Mouse (Mus musculus) adrenal gland, adult 8-10 months (tissue): ENCODE data around the gene Gp1bb. TPM values are rescaled to one million over a fixed set of nuclear protein-coding genes. Genes with fewer than 3 reads are reported as not detected.

Source experiments
- DNase-seq: peaks from one replicate; pipeline ENCODE4 v3.0.0; 2022
- total RNA-seq, 4 experiments: library from RNA; stranded (reverse); gene quantifications; 2 replicates each; pipeline ENCODE4 v1.2.4; 2022

Gp1bb gene
- total RNA-seq, 4 experiments from 2014 or later = not detected

DNA sequence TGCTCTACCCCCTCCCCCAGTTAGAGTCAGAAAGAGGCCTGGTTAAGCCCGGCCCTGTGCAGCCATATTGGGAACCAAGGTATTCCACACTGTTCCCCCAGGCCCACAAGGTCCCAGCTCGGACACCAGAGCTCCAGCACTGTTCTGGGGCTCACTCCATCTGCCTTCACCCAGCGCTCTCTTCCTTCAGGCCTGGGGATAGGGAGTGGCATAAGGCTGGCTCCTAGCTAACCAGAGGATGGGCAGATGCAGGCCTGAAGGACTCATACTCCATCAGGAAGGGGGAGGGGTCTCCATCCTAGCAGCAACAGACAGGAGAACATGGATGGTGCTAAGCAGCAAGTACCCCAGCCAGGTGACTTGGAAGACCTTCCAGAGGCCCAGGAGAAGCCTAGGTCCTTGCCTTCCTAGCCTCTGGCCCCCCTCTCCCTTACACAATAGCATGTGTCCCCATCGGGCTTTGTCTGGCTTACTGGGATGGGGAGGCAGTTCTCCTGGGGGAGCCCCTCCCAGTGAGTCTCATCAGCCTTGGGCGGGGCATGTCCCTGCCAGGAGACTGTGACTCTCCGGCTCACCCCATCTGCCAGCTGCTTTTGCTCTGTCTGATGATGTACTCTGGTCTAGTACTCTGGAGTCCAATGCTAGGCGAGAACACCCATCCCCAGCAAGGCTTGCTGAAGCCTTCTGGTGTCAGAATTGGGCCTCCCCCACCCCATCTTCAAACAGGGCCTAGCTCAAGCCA lies 6.2 kb upstream of the Gp1bb start:
- DNase-seq = no peak

DNA sequence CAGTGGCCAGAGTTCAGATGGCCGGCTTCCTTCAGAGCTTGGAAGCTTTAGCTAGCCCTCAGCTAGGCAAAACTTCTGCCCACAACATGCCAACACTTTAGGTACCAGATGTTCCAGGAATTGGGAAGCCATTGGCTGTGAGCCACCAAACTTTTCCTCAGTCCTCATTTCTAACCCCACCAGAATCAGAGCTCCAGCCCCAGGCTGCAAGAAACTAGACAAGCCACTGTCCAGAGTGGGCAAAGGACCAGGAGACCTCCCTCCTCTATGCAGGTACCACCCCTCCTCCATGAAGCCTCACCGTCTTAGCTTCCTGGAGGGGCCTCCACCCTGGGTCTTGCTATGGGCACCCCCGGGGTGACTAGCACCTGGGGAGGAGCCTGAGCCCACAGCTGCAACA lies 5.0 kb upstream of the Gp1bb start:
- peak; percentile 17 for DNase-seq

DNA sequence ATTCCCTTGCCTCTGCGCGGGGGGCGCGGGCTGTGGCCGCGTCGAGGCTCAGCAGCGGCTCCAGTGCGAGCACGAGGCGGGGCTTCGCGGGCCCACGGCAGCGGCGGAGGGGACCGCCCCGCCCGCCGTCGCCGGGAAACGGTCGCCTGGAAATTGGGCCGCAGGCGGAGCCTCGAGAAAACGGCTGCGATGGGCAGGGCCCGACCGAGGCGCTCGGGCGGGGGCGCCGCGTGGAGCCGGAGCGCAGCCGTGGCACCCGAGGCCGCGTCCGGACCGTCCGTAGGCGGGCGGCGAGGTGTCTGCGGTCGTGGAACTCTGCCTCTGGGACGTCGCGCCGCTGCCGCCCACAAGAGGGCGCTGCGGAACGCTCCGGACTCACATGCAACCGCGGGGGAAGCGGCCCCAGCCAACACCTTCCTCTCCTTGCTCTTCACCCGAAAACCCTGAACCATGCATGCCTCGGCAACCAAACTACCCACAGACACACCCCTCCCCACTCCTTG lies 4.2 kb upstream of the Gp1bb start, which contains the start of gene Gm49601:
Gene Gm49601, minus strand, starts transcription at position 52 of the 503 bp plus-strand sequence.
- peak; percentile 64 for DNase-seq

DNA sequence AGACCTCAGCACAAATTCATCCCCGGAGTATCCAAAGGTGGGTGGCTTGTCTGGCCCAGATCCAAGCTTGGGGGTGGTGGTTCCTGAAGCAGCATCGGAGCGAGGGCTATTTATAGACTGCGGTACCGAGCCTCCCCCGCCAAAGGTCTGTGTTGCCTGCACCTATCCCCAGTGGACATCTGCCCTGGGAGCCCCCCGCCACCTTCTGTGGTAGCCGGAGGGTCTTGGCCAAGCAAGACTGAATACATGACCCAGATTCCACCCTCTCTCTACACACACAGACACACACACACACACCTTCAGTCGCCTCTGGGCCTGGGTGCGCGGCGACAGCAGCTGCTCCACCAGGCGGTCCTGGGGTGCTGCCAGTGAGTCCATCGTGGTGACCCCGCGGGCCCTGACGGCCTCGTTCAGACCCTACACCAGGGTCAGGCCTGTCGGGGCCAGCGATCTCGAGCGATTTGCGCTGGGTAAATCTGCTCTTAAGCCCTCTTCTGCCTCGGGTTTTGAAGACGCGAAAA lies 3.6 kb upstream of the Gp1bb start:
- DNase-seq = peak; percentile 15

DNA sequence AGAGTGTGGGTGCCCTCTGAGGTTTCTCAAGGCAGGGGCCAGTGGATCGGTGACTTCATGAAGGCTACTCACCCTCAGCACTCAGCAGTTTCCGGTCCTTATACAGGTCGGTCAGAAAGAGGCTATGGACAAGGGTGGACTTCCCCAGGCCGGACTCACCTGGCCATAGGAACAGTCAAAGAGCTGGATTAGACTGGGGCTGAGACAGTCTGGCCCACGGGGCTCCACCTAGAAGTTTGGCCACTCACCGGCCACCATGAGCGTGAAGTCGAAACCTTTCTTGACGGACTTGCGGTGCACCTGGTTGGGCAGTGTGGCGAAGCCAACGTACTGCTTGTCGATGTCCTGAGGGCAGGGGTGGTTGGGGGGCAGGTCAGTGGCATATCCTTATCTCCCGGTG lies 2.9 kb upstream of the Gp1bb start:
- DNase-seq = no peak

DNA sequence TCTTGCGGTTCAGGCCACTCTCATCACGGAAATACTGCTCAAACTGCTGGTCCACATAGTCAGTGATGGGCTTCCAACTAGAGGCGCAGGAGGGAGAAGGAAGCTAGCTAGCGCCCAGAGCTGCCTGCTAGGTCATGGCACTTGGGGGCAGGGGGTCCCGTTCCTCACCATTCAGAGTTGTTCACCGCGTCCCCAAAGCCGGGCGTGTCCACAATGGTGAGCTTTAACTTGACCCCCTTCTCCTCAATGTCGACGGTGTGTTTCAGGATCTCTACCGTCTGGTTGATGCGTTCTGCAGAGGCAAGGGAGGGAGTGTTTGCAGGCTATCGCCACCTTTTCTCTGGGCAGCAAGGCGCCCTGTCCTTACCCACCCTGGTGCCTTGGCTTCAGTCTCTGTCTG lies 2.4 kb upstream of the Gp1bb start:
- no peak for DNase-seq

DNA sequence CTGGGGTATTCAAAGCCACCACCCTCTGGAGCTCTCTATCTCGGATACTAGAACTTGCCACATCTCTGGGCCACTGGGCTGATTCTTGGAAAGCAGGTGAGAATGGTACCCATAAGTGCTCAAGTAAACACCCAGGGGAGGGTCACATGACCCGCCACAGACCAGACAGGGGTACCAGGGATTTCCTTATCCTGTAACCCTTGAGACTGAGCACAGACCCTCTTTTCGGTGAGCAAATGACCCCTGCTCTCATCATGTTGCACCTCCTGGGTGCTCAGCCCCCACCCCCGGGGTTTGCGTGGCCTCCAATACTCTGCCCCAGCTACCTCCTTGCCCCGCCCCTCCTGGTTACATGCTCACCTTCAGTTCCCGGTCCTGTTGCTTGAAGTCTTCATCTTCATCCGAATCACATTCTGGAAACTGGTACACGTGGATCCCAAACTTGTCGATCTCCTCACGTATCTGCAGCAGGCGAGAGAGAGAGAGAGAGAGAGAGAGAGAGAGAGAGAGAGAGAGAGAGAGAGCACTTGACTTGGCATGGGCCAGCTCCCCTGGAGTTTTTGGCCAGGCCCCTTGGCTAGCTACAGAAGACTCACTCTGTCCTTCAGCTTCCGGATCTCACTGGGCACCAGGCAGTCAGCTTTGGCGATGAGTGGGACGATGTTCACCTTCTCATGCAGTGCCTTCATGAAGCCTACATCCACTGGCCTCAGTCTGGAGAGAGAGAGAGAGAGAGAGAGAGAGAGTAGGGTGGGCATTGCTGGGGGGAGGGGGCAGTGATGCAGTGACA lies 1.7 kb upstream of the Gp1bb start:
- no peak for DNase-seq

DNA sequence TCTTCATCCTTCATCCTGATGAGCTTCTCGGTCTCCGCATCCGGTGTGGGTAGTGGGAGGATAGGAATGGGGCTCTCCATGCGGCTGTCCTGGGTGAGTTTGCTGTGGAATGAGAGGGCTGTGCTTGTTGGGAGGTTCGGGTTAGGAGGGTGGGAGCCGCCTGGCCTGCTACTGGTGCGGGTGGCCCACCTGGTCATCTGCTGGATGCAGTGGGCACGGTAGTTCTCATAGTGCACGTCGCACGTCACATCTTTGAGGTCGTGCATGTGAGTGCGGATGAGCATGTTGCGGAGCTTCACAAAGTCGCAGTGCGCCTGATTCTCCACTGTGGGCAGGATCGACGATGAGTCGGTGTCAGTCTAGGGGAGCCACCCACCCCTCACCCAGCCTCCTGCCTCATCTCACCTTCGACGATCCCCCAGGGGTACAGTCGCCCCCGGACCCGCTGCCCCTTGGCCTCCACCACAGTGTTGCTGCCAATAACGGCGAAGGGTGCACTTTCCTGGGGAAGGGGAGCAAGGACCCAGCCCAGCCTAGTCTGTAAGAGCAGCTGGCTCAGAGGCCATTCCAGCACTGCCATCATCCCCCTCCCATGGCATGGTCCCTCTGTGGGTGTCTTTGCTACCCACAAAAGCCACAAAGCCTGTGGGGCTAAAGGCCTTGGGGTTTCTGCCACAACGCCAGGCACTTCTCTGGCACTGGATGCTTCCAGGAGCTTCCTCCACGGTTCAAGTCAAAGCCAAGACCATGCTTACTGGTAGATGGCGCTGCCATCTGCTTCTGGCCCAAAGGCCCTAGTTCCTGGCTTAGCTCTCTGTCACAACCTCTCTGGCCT lies 930 bp upstream of the Gp1bb start:
- DNase-seq = no peak

DNA sequence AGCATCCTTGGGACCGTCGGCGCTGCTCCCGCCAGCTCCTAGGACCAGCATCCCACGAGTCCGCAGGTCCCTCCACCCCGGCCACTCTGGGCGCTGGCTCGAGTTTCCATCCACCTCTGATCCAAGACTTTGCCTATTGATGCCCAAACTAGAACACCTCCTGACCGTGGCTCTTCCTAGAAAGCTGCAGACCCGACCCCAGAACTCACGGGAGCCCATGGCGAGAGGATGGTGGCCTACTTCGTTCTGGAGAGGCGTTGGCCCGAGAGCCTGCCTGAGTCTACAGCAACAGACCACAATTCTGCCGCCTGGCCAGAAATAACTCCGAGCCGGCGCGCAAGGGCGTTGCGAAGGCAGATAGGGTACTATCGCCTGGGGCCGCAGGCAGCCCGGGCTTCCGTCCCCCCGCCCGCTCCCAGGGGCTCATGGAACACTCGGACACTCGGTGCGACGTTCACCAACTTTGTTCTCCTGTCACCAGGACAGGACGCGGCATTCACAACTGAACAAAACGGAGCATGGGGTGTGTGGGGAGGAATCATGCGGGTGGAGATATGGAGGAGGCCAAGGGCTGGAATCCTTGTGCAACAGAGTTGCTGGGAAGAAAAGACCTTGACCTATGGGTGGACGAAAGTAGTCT lies 721 bp downstream of the Gp1bb start:
- no peak for DNase-seq

DNA sequence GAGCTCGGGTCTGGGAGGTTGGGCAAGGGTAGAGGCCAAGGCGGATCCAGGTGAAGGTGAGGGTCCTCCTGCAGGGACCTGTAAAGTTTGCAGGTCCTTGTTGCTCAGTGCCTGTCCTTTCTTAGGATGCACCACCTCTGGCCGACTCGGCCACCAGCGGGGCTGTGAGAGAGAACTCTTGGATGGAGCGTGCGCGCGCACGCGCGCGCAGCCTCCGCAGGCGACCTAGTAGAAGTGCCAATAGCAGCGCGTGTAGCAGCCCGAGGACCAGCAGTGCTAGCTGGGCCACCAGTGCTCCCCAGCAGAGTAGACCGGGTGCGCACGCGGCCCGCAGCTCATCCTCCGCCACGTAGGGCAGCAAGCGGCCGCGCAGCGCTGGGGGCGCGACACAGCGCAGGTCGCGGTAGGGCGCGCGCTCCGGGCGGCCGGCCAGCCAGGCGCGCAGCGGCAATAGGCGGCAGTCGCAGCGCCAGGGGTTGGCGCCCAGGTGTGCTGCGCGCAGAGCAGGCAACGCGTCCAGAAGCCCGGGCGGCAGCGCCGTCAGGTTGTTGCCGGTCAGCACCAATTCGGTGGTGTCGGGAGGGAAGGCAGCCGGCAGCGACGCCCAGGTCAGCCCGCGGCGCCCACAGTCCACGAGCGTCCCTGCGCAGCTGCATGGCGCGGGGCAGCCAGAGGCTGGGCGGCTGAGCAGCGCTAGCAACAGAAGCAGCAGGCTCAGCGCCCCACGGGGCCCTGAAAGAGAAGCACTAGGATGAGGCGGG lies 1.4 kb downstream of the Gp1bb start:
- no peak for DNase-seq

DNA sequence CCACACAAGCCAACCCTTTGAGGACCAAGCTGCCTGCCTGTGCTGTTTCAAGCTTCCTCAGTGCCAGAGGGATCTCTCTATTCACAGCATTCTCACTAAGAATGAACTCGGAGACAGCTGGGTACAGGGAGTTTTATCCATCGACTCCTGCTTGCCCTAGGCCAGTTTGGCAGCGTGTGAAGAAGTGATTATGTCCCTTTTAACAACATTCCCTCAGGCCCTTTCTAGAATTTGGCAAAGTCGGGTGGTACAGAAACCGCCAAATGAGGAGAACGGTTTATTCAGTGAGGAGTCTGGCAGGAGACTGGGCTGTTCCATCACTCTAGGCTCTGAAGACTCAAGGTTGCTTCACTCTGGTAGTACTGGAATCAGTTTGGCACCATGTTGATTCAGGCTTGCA lies 2.0 kb downstream of the Gp1bb start:
- DNase-seq = no peak

DNA sequence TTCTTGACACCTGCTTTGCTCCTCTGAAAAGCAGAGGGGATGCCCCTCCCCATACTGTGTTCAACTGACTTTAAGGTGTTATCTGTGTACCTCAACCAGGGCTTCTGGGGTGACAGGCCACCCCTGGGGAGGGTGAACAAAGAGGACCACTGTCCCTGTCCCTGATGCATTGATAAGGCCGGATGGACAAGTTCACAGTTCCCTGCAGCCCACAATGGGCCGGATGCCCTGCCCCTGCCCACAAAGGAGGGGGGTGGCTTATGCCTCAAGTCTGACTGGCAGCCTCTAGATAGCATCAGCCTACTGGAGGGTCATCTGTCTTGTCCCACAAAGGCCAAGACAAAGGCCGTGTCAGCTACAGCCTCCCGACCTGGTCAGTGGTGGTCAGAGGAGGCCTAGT lies 3.1 kb downstream of the Gp1bb start:
- no peak for DNase-seq

DNA sequence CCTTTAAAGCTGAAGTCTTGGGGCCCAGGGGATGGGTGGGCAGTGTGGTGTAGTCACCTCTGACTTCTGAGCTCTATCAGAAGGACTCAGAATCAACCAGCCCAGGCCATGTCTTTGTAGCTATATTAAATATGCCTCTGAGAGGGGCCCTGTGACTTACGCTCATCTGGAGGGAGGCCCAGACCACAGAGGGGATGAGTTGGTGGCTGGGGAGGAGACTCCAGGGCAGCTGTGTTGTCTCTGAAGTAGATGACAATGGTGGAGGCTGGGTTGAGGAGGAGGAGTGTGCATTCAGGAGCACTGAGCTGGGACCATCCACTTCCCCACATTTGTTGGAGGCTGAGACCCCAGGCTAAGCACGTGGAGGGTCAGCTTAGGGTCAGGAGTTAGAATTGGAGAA lies 3.9 kb downstream of the Gp1bb start:
- no peak for DNase-seq

DNA sequence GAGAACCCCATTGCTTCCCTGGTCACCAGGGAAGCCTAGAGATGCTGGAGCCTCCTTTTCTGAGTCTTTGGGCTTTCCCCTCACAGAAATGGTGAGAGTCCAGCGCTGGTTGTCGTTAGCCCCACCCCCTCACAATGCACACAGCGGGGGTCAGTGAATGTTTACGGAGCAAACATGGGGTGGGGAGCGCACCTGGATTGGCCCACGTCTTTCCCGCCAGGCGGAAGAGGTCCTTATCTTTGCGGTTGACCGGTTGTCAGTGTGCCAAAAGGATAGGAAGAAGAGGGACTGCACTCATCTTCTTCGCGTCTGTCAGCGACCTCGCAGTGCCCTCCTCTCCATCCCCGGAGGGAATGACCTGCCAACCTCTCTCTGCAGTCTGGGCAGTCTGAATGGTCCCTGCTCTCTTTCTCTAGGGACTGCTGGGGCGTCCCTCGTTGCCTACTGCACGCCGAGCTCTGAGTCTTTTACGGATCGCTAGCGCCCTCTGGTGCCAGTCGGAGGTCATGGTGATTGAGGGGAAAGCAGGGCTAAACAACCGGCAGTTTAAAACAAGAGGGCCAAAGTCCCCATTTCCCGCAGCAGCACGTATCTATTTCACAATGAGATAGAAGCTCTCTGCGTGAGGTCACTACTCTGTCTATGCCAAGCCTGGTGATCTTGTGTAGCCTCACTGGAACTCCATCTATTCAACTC lies 4.7 kb downstream of the Gp1bb start:
- peak; percentile 66 for DNase-seq

DNA sequence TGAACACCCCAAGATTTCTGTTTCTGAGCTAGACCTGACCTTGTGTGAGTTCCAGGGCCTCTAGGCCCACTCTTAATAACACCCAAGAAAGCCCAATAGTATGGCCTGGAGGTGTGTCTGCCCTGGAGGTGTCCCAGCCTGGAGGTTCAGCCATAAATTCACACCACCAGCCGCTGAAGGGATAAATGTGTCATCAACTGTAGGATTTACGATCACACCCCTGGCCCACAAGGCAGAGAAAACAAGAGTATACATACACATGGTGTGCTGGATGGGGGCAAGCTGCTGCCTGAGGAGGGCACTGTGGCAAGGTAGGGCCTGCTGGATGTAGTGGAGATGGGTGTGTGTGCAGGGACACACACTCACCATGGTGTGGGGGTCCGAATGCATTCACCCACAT lies 8.9 kb downstream of the Gp1bb start:
- DNase-seq = no peak

DNA sequence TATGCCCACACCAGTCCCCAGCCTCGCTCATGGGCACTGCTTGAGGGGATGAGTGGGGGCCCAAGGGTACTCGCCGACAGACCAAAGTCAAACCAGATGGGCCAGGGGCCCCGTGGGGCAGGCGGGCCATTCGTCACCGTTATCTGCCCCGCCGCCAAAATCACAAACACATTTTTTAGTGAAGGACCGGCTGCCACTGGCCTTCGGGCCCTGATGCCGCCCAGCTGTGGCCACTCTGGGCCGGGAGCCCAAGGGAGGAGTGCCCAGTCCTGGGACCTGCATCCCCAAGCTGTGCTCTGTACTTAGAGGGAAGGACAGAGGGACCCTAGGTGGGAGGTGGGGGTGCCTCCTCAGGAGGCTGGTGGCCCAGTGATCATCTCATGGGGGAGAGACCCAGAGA lies 10.5 kb downstream of the Gp1bb start:
- DNase-seq = no peak

DNA sequence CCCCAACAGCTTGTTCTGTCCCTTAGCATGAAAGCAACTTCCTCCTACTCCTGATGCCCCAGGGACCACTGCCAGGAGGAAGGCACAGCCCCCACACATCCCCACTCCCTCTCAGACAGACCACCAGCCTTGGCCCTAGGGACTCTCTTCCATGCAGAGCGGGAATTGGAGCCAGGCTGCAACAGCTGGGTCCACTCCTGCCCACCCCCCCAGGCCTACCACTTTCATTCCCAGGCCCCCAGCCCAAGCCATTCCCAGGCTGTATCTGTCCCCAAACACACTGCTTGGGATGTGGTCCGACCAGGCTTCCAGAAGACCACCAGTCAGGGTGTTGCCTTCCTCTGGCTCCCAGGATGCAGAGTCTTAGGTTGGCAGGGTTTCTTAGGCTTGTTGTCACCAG lies 13.1 kb downstream of the Gp1bb start:
- no peak for DNase-seq

DNA sequence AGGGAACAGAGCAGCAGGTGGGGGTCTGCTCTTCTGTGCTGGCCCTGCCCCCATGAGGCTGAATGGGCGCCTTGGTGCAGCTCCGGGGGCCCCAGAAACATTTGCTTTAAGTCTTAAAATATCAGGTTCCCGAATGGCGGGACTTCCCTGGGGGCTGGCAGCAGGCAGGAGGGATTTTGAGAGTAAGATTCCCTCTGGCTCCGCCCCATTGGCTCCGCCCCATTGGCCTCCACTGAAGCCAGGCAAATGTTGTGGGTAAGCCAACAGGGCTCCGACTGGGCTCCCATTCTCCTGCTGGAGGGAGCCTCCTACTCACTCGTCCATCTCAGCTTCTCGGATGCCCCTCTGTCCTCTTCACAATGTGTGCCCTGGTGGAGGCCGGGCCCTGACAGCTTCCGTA lies 14.0 kb downstream of the Gp1bb start:
- no peak for DNase-seq

DNA sequence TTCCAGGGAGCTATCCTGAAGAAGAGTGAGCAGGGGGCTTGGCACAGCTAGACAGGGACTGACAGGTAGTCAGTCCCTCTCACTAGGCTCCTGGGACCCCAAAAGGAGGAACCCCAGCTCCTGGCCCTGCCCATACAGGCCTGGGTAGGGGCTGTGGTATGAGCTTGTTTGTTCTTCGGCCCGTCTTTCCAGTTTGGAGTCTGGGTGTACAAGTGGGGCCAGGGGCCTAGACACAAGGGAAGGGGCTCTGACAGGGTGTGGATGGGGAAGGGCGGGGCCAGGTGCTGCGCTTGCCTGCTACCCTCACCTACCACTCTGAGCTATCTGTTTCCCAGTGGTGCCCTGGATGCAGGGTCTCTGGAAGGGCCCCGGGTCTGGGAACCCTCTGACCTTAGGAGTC lies 16.5 kb downstream of the Gp1bb start:
- no peak for DNase-seq

DNA sequence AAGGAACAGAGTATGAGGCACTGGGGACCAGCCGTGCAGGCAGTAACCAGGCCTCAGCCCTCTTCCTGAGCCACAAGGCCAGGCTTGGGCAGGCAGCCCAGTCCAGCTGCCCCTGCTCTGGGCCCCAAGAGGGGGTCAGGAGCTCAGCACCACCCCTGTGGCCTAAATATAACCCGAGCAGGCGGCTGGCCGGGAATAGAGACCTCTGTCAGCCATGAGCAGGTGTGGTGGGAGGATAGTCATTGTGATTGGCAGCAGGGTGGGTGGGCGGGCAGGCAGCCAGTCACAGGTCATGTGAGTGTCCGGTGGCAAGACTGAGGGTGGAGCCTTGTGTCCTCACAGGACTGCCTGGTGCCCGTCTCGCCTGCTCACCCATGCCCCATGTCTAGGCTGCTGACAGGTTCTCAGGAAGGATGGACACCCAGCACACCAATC lies 17.9 kb downstream of the Gp1bb start:
- DNase-seq = no peak

DNA sequence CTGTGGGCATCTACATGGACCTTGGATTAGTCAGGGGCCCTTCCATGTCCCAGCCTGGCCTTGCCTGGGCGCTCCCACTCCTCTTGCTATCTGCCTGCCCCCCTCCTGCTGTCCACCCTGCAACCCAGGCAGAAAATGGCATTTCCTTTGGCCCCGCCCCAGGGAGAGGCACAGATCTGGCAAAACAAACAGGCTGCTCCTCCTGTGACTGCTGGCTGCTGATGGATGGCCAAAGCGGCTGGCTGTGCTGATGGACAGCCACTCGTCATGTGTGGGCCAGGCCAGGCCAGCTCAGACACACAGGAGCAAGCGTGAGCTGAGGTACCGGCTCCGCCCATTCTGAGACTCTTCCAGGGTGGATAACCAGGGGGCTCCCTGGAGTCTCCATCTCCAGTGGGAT lies 20.8 kb downstream of the Gp1bb start:
- no peak for DNase-seq
